Mouse (Mus musculus) limb, embryonic 14.5 days (tissue): Measurements from ENCODE around the gene Kctd4. TPM values are rescaled to one million over a fixed set of nuclear protein-coding genes. Genes with fewer than 3 reads are reported as not detected.
"Not testable (repeated sequence)": the region's sequence is repeated elsewhere in the genome, so short reads cannot be mapped to it uniquely, and the experiment has no call there.

Experiments used
- ATAC-seq: fragments of 200-750 bp; cut with Nextera tagmentation; 2 replicates; pipeline ENCODE4 v1.8.0; 2017; ENCODE audit warnings: low read depth, moderate number of reproducible peaks, moderate TSS enrichment; ENCODE audit not compliant: low FRiP score
- DNase-seq: peaks from one replicate; pipeline ENCODE4 v3.0.0-alpha.2; 2015; ENCODE audit warnings: low spot score
- H3K27ac ChIP-seq: fragments of 300-500 bp; sonication (generic); replicated peaks from 2 replicates; pipeline ENCODE4 v1.5.1; 2014; ENCODE audit warnings: low read depth, mild to moderate bottlenecking, low read length, moderate library complexity, mixed read lengths
- H3K27me3 ChIP-seq: fragments of 300-500 bp; sonication (generic); 2 replicates; pipeline ENCODE4 v1.6.1; 2014; ENCODE audit warnings: low read length, mixed read lengths; ENCODE audit not compliant: control insufficient read depth, insufficient read depth
- H3K36me3 ChIP-seq: fragments of 300-500 bp; sonication (generic); 2 replicates; pipeline ENCODE4 v1.6.1; 2014; ENCODE audit warnings: mild to moderate bottlenecking, low read length, moderate library complexity, mixed read lengths; ENCODE audit not compliant: control insufficient read depth, insufficient read depth
- H3K4me1 ChIP-seq: fragments of 300-500 bp; sonication (generic); 2 replicates; pipeline ENCODE4 v1.6.1; 2014; ENCODE audit warnings: antibody characterized with exemption, low read length, mixed read lengths; ENCODE audit not compliant: control insufficient read depth, insufficient read depth
- H3K4me2 ChIP-seq: fragments of 300-500 bp; sonication (generic); replicated peaks from 2 replicates; pipeline ENCODE4 v1.6.1; 2014; ENCODE audit warnings: low read depth, mild to moderate bottlenecking, low read length, moderate library complexity; ENCODE audit not compliant: severe bottlenecking
- H3K4me3 ChIP-seq: fragments of 300-500 bp; sonication (generic); replicated peaks from 2 replicates; pipeline ENCODE4 v1.5.1; 2014; ENCODE audit warnings: low read length
- H3K9ac ChIP-seq: fragments of 300-500 bp; sonication (generic); 2 replicates; pipeline ENCODE4 v1.6.1; 2014; ENCODE audit warnings: mild to moderate bottlenecking, low read depth, low read length, moderate library complexity; ENCODE audit not compliant: severe bottlenecking
- H3K9me3 ChIP-seq: fragments of 300-500 bp; sonication (generic); 2 replicates; pipeline ENCODE4 v1.6.1; 2016; ENCODE audit warnings: low read length; ENCODE audit not compliant: control insufficient read depth
- POLR2A ChIP-seq: fragments of 200-500 bp; IDR thresholded peaks from 2 replicates; pipeline ENCODE4 v1.8.0; 2012; ENCODE audit warnings: inconsistent platforms, mild to moderate bottlenecking, moderate library complexity, borderline replicate concordance; ENCODE audit not compliant: insufficient read depth, insufficient read length; ENCODE audit errors: extremely low read depth
- WGBS: fragments of 180-500 bp; shearing (Covaris S2); extraction: QIAGEN DNeasy Blood & Tissue Kit; methylation state at CpG from one replicate; pipeline ENCODE4 v1.1.7; 2014; 5-methylcytosine and 5-hydroxymethylcytosine counted together
- polyA plus RNA-seq, 2 experiments: library from polyadenylated mRNA; depleted of rRNA in 1 of 2; stranded (reverse) in 1 of 2; unstranded in 1 of 2; fragments of >200 nt; fragmentation: Nextera tagmentation in 1 of 2; extraction: Ambion mirVana in 1 of 2; gene quantifications; 2 replicates each; pipeline versions ENCODE4 v1.2.1 to v1.2.3; 2012 to 2014

Kctd4 gene
- polyA plus RNA-seq (2012; rRNA removed) (1.3 and 1.6 TPM in 2 replicates), polyA plus RNA-seq (2014; fragmentation: Nextera tagmentation; extraction: Ambion mirVana) (1.3 and 1.4 TPM in 2 replicates)

- no peak within 1 kb of the TSS for H3K4me3 ChIP-seq
- H3K4me1 ChIP-seq = peaks cover 3% of the 10 kb centered on the region; the same call in 1 of the 2 replicates
- ATAC-seq (no peak), DNase-seq (no peak)
- H3K9me3 ChIP-seq = no peaks in the 10 kb centered on the region
- 86% methylated on average over 7 of the region's 7 CpGs for WGBS
- no peaks in the 10 kb centered on the region for H3K36me3 ChIP-seq
- H3K27me3 ChIP-seq = no peaks in the 10 kb centered on the region
- TF ChIP-seq POLR2A = no peak
- no peak within 1 kb of the TSS for H3K4me2 ChIP-seq
- no peak within 1 kb of the TSS for H3K27ac ChIP-seq
- no peak within 1 kb of the TSS for H3K9ac ChIP-seq
These were observed at the start of gene Kctd4 for GRCm38 (mm10) chr14:75954766-75955165. TSS of gene Kctd4 (plus strand) at chr14:75955009.

GRCm38 (mm10) chr14:75906931-75907330 lies 47.9 kb upstream of the Kctd4 start:
- Histone ChIP-seq H3K4me1 (0 out of 2 replicates have a peak, but pooled peaks cover 12% of the 10 kb centered on the region), H3K27ac (no peak overlapping the region), H3K4me2 (no peak overlapping the region), H3K9me3 (no peaks in the 10 kb centered on the region), H3K9ac (no peak overlapping the region), H3K27me3 (no peaks in the 10 kb centered on the region), H3K36me3 (peaks cover 9% of the 10 kb centered on the region), H3K4me3 (no peak overlapping the region)
- ATAC-seq (no peak), DNase-seq (no peak)
- WGBS = 71% methylated on average over 8 of the region's 8 CpGs
- TF ChIP-seq POLR2A = no peak

- ATAC-seq = no peak
- H3K9me3 ChIP-seq = no peaks in the 10 kb centered on the region
- H3K27me3 ChIP-seq = no peaks in the 10 kb centered on the region
- H3K4me2 ChIP-seq = no peak overlapping the region
- WGBS = 77% methylated on average over 6 of the region's 6 CpGs
- peaks cover 4% of the 10 kb centered on the region; the same call in 1 of the 2 replicates for H3K36me3 ChIP-seq
- no peak overlapping the region for H3K4me3 ChIP-seq
- no peak for DNase-seq
- H3K27ac ChIP-seq = no peak overlapping the region
- no peak for TF ChIP-seq POLR2A
- no peak overlapping the region for H3K9ac ChIP-seq
- no peaks in the 10 kb centered on the region for H3K4me1 ChIP-seq
These were observed 42.8 kb upstream of the Kctd4 start for GRCm38 (mm10) chr14:75911968-75912367.

GRCm38 (mm10) chr14:75912665-75913064 lies 42.1 kb upstream of the Kctd4 start:
- DNase-seq (no peak), ATAC-seq (no peak)
- Histone ChIP-seq H3K27me3 (no peaks in the 10 kb centered on the region), H3K4me2 (no peak overlapping the region), H3K4me3 (no peak overlapping the region), H3K4me1 (no peaks in the 10 kb centered on the region), H3K36me3 (peaks cover 4% of the 10 kb centered on the region; the same call in 1 of the 2 replicates), H3K9ac (no peak overlapping the region), H3K27ac (no peak overlapping the region), H3K9me3 (no peaks in the 10 kb centered on the region)
- no peak for TF ChIP-seq POLR2A
- 97% methylated on average over 2 of the region's 2 CpGs for WGBS

- Histone ChIP-seq H3K9me3 (no peaks in the 10 kb centered on the region), H3K4me2 (no peak overlapping the region), H3K4me1 (no peaks in the 10 kb centered on the region), H3K9ac (no peak overlapping the region), H3K4me3 (no peak overlapping the region), H3K36me3 (no peaks in the 10 kb centered on the region), H3K27me3 (no peaks in the 10 kb centered on the region), H3K27ac (no peak overlapping the region)
- ATAC-seq (no peak), DNase-seq (no peak)
- 84% methylated on average over 1 of the region's 1 CpGs for WGBS
- TF ChIP-seq POLR2A = no peak
These were observed 31.3 kb upstream of the Kctd4 start for GRCm38 (mm10) chr14:75923314-75924052.

GRCm38 (mm10) chr14:75929713-75930112 lies 25.1 kb upstream of the Kctd4 start:
- H3K36me3 ChIP-seq, H3K4me1 ChIP-seq, ATAC-seq, H3K4me3 ChIP-seq, H3K9me3 ChIP-seq, DNase-seq, H3K27me3 ChIP-seq, H3K27ac ChIP-seq, H3K9ac ChIP-seq, H3K4me2 ChIP-seq: not testable (repeated sequence)
- 79% methylated on average over 8 of the region's 8 CpGs for WGBS
